Mouse (Mus musculus) lung, embryonic 16.5 days (tissue): Measurements from ENCODE around the gene Dvl2. TPM values are rescaled to one million over a fixed set of nuclear protein-coding genes. Genes with fewer than 3 reads are reported as not detected.
A peak's percentile ranks its signal among the peaks of the same experiment; 100 is the strongest.
"Not testable (repeated sequence)": the region's sequence is repeated elsewhere in the genome, so short reads cannot be mapped to it uniquely, and the experiment has no call there.

ENCODE experiments used
- ATAC-seq: fragments of 200-750 bp; cut with Nextera tagmentation; 2 replicates; pipeline ENCODE4 v1.8.0; 2017; ENCODE audit warnings: low read depth, mild to moderate bottlenecking, moderate library complexity
- H3K27ac ChIP-seq: fragments of 300-500 bp; sonication (generic); 2 replicates; pipeline ENCODE4 v1.5.1; 2014; ENCODE audit warnings: mild to moderate bottlenecking, control low read depth, low read length
- H3K27me3 ChIP-seq: fragments of 300-500 bp; sonication (generic); 2 replicates; pipeline ENCODE4 v1.6.1; 2014; ENCODE audit warnings: low read depth, low read length, mixed read lengths; ENCODE audit not compliant: control insufficient read depth, insufficient read depth
- H3K36me3 ChIP-seq: fragments of 300-500 bp; sonication (generic); 2 replicates; pipeline ENCODE4 v1.6.1; 2014; ENCODE audit warnings: low read length; ENCODE audit not compliant: control insufficient read depth, insufficient read depth
- H3K4me1 ChIP-seq: fragments of 300-500 bp; sonication (generic); replicated peaks from 2 replicates; pipeline ENCODE4 v1.6.1; 2014; ENCODE audit warnings: low read length, mixed read lengths; ENCODE audit not compliant: control insufficient read depth, insufficient read depth
- H3K4me2 ChIP-seq: fragments of 300-500 bp; sonication (generic); 2 replicates; pipeline ENCODE4 v1.6.1; 2014; ENCODE audit warnings: low read depth, low read length, control low read depth
- H3K4me3 ChIP-seq: fragments of 300-500 bp; sonication (generic); 2 replicates; pipeline ENCODE4 v1.5.1; 2014; ENCODE audit warnings: mild to moderate bottlenecking, low read length, control low read depth
- H3K9ac ChIP-seq: fragments of 300-500 bp; sonication (generic); 2 replicates; pipeline ENCODE4 v1.6.1; 2014; ENCODE audit warnings: low read length, control low read depth
- H3K9me3 ChIP-seq: fragments of 300-500 bp; sonication (generic); 2 replicates; pipeline ENCODE4 v1.6.1; 2016; ENCODE audit warnings: low read length; ENCODE audit not compliant: control insufficient read depth
- WGBS: fragments of 180-500 bp; shearing (Covaris S2); extraction: QIAGEN DNeasy Blood & Tissue Kit; methylation state at CpG from one replicate; pipeline ENCODE4 v1.1.7; 2014; 5-methylcytosine and 5-hydroxymethylcytosine counted together
- polyA plus RNA-seq: library from polyadenylated mRNA; unstranded; fragments of >200 nt; fragmentation: Nextera tagmentation; extraction: Ambion mirVana; gene quantifications from 2 replicates; pipeline ENCODE4 v1.2.1, GENCODE M21; 2015

Dvl2 gene
- polyA plus RNA-seq, 1 experiment from 2014 or later, result 30.7 TPM

DNA sequence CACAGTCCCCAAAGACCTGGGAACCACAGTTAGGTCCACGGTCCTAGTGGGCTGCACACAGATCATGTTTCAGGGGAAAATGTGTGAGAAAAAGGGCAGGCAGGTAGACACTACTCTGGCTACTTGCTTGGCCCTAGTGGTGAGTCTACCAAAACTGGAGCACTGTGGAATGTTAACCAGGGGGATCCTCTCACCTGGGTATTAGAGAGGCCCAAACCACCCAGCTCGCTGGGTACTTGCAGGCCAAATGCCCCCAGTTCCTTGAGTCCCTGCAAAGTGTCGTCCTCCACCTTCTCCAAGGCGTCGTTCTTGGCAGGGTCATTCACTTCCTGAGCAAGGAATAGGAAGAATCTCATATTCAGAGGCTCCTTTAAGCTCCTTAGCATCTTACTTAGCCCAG lies 13.7 kb downstream of the Dvl2 start:
- Histone ChIP-seq H3K9me3 (no peaks in the 10 kb centered on the region), H3K4me1 (peaks cover 23% of the 10 kb centered on the region), H3K4me3 (no peak overlapping the region; the same call in 1 of the 2 replicates), H3K36me3 (peaks cover 34% of the 10 kb centered on the region), H3K27ac (no peak overlapping the region), H3K4me2 (no peak overlapping the region; the same call in 1 of the 2 replicates), H3K9ac (no peak overlapping the region), H3K27me3 (no peaks in the 10 kb centered on the region)
- WGBS, result 45% methylated on average over 5 of the region's 5 CpGs
- no peak for ATAC-seq

- H3K4me2 ChIP-seq, result peak within 1 kb of the TSS; percentile 89
- peak within 1 kb of the TSS; percentile 57 for H3K27ac ChIP-seq
- peak within 1 kb of the TSS; percentile 74 for H3K4me3 ChIP-seq
- WGBS, result under 1% methylated on average over 35 of the region's 35 CpGs
- H3K9ac ChIP-seq, result peak within 1 kb of the TSS; percentile 79
- H3K27me3 ChIP-seq, result no peaks in the 10 kb centered on the region
- peaks cover 26% of the 10 kb centered on the region for H3K36me3 ChIP-seq
- ATAC-seq, result peak; percentile 85
- no peaks in the 10 kb centered on the region for H3K9me3 ChIP-seq
- peaks cover 33% of the 10 kb centered on the region for H3K4me1 ChIP-seq
Observed at GRCm38 (mm10) chr11:70014880-70015558, 14.6 kb downstream of the Dvl2 start, which contains the start of gene Acadvl. Gene Acadvl (minus strand): TSS chr11:70015411.

GRCm38 (mm10) chr11:70015677-70016076 lies 15.3 kb downstream of the Dvl2 start:
- Histone ChIP-seq H3K9ac (0 out of 2 replicates have a peak overlapping the region, but pooled peaks have one; percentile 79), H3K27me3 (no peaks in the 10 kb centered on the region), H3K36me3 (peaks cover 20% of the 10 kb centered on the region), H3K4me3 (peak overlapping the region; percentile 74), H3K27ac (no peak overlapping the region), H3K9me3 (no peaks in the 10 kb centered on the region), H3K4me1 (peaks cover 39% of the 10 kb centered on the region), H3K4me2 (peak overlapping the region; percentile 89)
- no peak for ATAC-seq
- 62% methylated on average over 6 of the region's 6 CpGs for WGBS

DNA sequence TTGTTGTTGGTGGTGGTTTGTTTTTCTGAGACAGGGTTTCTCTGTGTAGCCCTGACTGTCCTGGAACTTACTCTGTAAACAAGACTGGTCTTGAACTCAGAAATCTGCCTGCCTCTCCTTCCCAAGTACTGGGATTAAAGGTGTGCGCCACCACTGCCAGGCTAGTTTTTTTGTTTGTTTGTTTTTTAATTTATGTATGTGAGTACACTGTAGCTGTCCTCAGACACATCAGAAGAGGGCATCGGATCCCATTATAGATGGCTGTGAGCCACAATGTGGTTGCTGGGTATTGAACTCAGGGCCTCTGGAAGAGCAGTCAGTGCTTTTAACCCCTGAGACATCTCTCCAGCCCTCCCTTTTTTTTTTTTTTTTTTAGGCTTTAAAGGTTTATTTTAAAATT lies 15.8 kb downstream of the Dvl2 start:
- not testable (repeated sequence) for H3K9ac ChIP-seq, H3K4me2 ChIP-seq, H3K27me3 ChIP-seq, H3K9me3 ChIP-seq, H3K4me3 ChIP-seq, H3K27ac ChIP-seq, ATAC-seq
- 68% methylated on average over 2 of the region's 2 CpGs for WGBS
- Histone ChIP-seq H3K4me1 (peaks cover 40% of the 10 kb centered on the region), H3K36me3 (peaks cover 16% of the 10 kb centered on the region)

DNA sequence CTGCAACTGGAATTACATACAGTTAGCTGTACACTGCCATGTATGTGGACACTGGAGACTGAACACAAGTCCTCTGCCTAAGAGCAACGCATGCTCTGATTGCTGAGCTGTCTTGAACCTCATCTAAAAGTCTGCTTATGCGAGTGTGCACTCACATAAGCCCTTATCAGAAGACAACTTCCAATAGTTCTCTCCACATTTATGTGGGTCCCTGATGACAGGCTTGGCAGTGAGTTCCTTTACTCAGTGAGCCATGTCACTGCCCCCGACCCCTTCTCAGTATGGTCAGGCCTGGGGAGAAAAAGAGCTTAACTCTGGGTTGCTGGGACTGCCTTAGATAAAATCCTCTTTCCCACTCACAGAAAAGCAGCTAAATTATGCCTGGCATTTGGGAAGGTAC lies 16.3 kb downstream of the Dvl2 start, which contains the start of gene Dlg4:
Gene Dlg4 (plus strand): TSS at position 274 of the 400 bp plus-strand sequence.
- no peaks in the 10 kb centered on the region for H3K27me3 ChIP-seq
- peaks cover 44% of the 10 kb centered on the region for H3K4me1 ChIP-seq
- ATAC-seq, result no peak
- WGBS, result 62% methylated on average over 3 of the region's 3 CpGs
- H3K27ac ChIP-seq, result peak within 1 kb of the TSS; percentile 16; the same call in 1 of the 2 replicates
- H3K4me3 ChIP-seq, result no peak within 1 kb of the TSS
- H3K9me3 ChIP-seq, result no peaks in the 10 kb centered on the region
- H3K36me3 ChIP-seq, result peaks cover 11% of the 10 kb centered on the region
- H3K4me2 ChIP-seq, result peak within 1 kb of the TSS; percentile 92
- peak within 1 kb of the TSS; percentile 84 for H3K9ac ChIP-seq

DNA sequence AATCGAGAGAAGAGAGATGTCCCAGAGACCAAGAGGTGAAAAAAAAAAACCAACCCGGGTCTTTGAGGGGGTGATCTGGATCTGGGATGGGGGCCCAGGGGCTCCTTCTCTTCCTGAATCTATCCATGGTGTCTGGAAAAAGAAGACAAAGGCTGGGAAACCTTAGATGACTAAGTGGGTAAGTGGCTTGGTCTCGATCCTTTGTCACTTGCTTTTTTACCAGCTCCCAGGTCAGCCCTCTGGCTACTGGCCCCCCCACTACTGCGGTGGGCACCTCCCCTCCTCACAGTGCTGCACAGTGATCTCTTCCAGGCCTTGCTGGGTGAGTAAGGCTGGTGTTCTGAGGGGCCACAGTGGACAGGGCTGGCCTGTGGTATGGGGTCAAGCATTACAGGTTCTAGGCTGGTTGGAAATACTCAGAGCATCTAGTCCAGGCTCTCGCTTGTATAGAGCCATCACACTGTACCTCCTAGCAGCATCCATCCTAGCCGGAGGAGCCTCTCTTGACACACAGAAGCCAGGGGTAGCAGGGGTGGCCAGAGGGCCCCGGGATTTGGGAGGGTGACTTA lies 16.9 kb downstream of the Dvl2 start:
- H3K27ac ChIP-seq, result no peak overlapping the region
- 37% methylated on average over 7 of the region's 7 CpGs for WGBS
- H3K36me3 ChIP-seq, result peaks cover 6% of the 10 kb centered on the region
- H3K9me3 ChIP-seq, result no peaks in the 10 kb centered on the region
- ATAC-seq, result no peak
- peaks cover 45% of the 10 kb centered on the region for H3K4me1 ChIP-seq
- peak overlapping the region; percentile 92; the same call in 1 of the 2 replicates for H3K4me2 ChIP-seq
- no peak overlapping the region for H3K4me3 ChIP-seq
- H3K27me3 ChIP-seq, result no peaks in the 10 kb centered on the region
- H3K9ac ChIP-seq, result peak overlapping the region; percentile 84

DNA sequence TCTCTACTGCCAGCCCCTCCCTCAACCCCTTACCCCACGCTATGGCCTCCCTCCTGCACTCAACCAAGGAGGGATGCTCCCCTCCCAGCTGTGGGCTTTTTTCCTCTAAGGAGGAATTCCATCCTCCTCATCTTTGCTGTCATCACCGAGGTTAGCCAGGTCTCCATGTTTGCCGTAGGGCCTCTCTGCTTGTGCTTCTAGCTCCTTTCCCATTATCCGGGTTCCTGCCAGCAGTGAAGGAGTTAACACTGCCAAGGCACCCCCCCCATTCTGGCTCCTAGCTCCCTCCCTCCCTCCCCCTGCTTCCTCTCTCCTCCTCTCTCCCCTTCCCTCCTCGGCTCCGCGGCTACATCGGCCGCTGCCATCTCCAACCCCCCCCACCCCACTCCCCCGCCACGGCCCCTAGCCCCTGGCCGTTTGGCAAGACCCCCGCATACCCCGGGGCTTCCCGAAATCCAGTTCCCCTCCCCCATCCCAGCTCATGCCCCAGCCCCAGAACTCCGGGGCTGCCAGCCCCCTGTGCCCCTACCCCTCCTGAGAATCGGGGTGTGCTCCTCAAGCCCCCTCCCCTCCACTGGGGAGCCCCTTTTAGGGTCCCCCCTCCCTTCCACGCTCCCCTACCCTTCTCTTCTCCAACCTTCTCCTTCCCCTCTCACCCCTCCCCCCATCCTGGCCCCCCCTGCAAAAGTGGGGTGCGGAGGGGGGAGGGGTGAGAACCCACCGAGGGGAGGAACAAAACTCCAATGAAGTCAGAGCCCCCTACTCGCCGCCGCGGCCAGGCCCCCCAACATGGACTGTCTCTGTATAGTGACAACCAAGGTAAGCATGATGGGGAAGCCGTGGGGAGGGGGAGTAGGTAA lies 18.0 kb downstream of the Dvl2 start:
- Histone ChIP-seq H3K4me1 (peaks cover 46% of the 10 kb centered on the region), H3K4me2 (peak overlapping the region; percentile 92), H3K4me3 (peak overlapping the region; percentile 63), H3K9ac (peak overlapping the region; percentile 84), H3K27ac (peak overlapping the region; percentile 81), H3K36me3 (no peaks in the 10 kb centered on the region), H3K9me3 (no peaks in the 10 kb centered on the region), H3K27me3 (no peaks in the 10 kb centered on the region)
- WGBS, result 2% methylated on average over 24 of the region's 25 CpGs
- no peak for ATAC-seq

- H3K9me3 ChIP-seq, result no peaks in the 10 kb centered on the region
- peak overlapping the region; percentile 43 for H3K27ac ChIP-seq
- peaks cover 46% of the 10 kb centered on the region for H3K4me1 ChIP-seq
- 8% methylated on average over 1 of the region's 2 CpGs for WGBS
- H3K4me3 ChIP-seq, result peak overlapping the region; percentile 63
- peak overlapping the region; percentile 92 for H3K4me2 ChIP-seq
- no peaks in the 10 kb centered on the region for H3K36me3 ChIP-seq
- H3K9ac ChIP-seq, result peak overlapping the region; percentile 39; the same call in 1 of the 2 replicates
- 0 out of 2 replicates have a peak, but pooled peaks cover 2% of the 10 kb centered on the region for H3K27me3 ChIP-seq
- no peak for ATAC-seq
Observed at GRCm38 (mm10) chr11:70019495-70020021, 19.2 kb downstream of the Dvl2 start.
